Mouse (Mus musculus): Measurements from ENCODE around the gene Def6.

DNA sequence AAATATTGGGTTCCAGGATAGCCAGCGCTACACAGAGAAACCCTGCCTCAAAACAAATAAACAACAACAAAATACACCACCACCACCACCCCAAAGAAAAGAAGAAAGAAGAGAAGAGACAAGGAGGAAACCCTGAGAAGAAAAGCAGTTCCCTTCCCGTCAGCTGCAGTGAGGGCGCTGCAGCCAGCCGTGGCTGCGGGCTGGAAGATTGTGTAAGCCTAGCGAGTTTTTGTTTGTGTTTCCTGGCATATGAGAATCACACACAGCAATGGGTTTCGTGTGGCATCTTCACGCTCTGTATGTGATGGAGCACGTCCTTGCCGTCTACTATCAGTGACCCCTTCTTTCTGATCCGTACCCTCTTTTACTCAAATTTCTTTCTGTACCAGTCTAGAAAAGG is 39.1 kb downstream of the Def6 start:
- no peak for TF ChIP-seq CTCF (IDR thresholded peaks at IDR 0.05; ENCODE audit: control insufficient read depth, insufficient read depth, insufficient replicate concordance, low read depth, low read length)
- no peak for TF ChIP-seq POLR2A (IDR thresholded peaks at IDR 0.05; ENCODE audit: control insufficient read depth, low read depth, low read length)

Data from testis, adult 2 months (tissue).